Mouse (Mus musculus) stomach, embryonic 14.5 days (tissue): ENCODE measurements around the gene U2af1l4. TPM values are rescaled to one million over a fixed set of nuclear protein-coding genes. Genes with fewer than 3 reads are reported as not detected.
A peak's percentile ranks its signal among the peaks of the same experiment; 100 is the strongest.

Source experiments
- ATAC-seq: fragments of 200-750 bp; cut with Nextera tagmentation; 2 replicates; pipeline ENCODE4 v1.8.0; 2017; ENCODE audit warnings: low read depth, moderate TSS enrichment; ENCODE audit not compliant: insufficient number of reproducible peaks, insufficient read depth, low FRiP score
- H3K27ac ChIP-seq: fragments of 300-500 bp; sonication (generic); 2 replicates; pipeline ENCODE4 v1.5.1; 2014; ENCODE audit warnings: mild to moderate bottlenecking, low read length, moderate library complexity, mixed read lengths
- H3K27me3 ChIP-seq: fragments of 300-500 bp; sonication (generic); 2 replicates; pipeline ENCODE4 v1.6.1; 2014; ENCODE audit warnings: low read length, control low read depth, mixed read lengths; ENCODE audit not compliant: control insufficient read depth, insufficient read depth
- H3K36me3 ChIP-seq: fragments of 300-500 bp; sonication (generic); 2 replicates; pipeline ENCODE4 v1.6.1; 2014; ENCODE audit warnings: mild to moderate bottlenecking, control low read depth, low read length, moderate library complexity, mixed read lengths; ENCODE audit not compliant: control insufficient read depth, insufficient read depth
- H3K4me1 ChIP-seq: fragments of 300-500 bp; sonication (generic); 2 replicates; pipeline ENCODE4 v1.6.1; 2014; ENCODE audit warnings: low read length, control low read depth, mixed read lengths; ENCODE audit not compliant: control insufficient read depth, insufficient read depth
- H3K4me2 ChIP-seq: fragments of 300-500 bp; sonication (generic); replicated peaks from 2 replicates; pipeline ENCODE4 v1.6.1; 2014; ENCODE audit warnings: low read depth, low read length, control low read depth
- H3K4me3 ChIP-seq: fragments of 300-500 bp; sonication (generic); 2 replicates; pipeline ENCODE4 v1.5.1; 2014; ENCODE audit warnings: low read depth, low read length, control low read depth
- H3K9ac ChIP-seq: fragments of 300-500 bp; sonication (generic); replicated peaks from 2 replicates; pipeline ENCODE4 v1.6.1; 2014; ENCODE audit warnings: low read depth, mild to moderate bottlenecking, control low read depth, low read length, moderate library complexity, mixed read lengths
- H3K9me3 ChIP-seq: fragments of 300-500 bp; sonication (generic); 2 replicates; pipeline ENCODE4 v1.6.1; 2016; ENCODE audit warnings: low read depth, low read length, control low read depth; ENCODE audit not compliant: control insufficient read depth
- WGBS: fragments of 180-500 bp; shearing (Covaris S2); extraction: QIAGEN DNeasy Blood & Tissue Kit; methylation state at CpG from one replicate; pipeline ENCODE4 v1.1.7; 2014; 5-methylcytosine and 5-hydroxymethylcytosine counted together
- polyA plus RNA-seq: library from polyadenylated mRNA; unstranded; fragments of >200 nt; fragmentation: Nextera tagmentation; extraction: Ambion mirVana; gene quantifications from 2 replicates; pipeline ENCODE4 v1.2.1, GENCODE M21; 2014

The U2af1l4 gene
- polyA plus RNA-seq, result 95.9 and 96.6 TPM in 2 replicates

- WGBS, result under 1% methylated on average over 45 of the region's 45 CpGs
- Histone ChIP-seq H3K27ac (peak within 1 kb of the TSS; percentile 96), H3K27me3 (no peaks in the 10 kb centered on the region), H3K9ac (peak within 1 kb of the TSS; percentile 55), H3K4me3 (peak within 1 kb of the TSS; percentile 59), H3K36me3 (peaks cover 17% of the 10 kb centered on the region), H3K4me2 (peak within 1 kb of the TSS; percentile 77), H3K4me1 (peaks cover 7% of the 10 kb centered on the region; the same call in 1 of the 2 replicates), H3K9me3 (no peaks in the 10 kb centered on the region)
- peak; percentile 87 for ATAC-seq
Observed at GRCm38 (mm10) chr7:30563117-30563905, at the start of gene U2af1l4, which contains the start of the genes Gm49396 and Psenen. TSS of gene U2af1l4 (plus strand) at chr7:30563301. TSS of gene Gm49396 (plus strand) at chr7:30563344. TSS of gene Psenen (minus strand) at chr7:30563627.

GRCm38 (mm10) chr7:30515003-30515760 lies 47.9 kb upstream of the U2af1l4 start:
- no peaks in the 10 kb centered on the region for H3K9me3 ChIP-seq
- H3K36me3 ChIP-seq, result no peaks in the 10 kb centered on the region
- no peak overlapping the region for H3K9ac ChIP-seq
- no peak overlapping the region for H3K27ac ChIP-seq
- no peak overlapping the region for H3K4me2 ChIP-seq
- no peaks in the 10 kb centered on the region for H3K4me1 ChIP-seq
- no peak overlapping the region for H3K4me3 ChIP-seq
- H3K27me3 ChIP-seq, result no peaks in the 10 kb centered on the region
- ATAC-seq, result no peak
- WGBS, result 55% methylated on average over 24 of the region's 24 CpGs

- 36% methylated on average over 8 of the region's 8 CpGs for WGBS
Observed at GRCm38 (mm10) chr7:30518325-30518724, 44.8 kb upstream of the U2af1l4 start.

GRCm38 (mm10) chr7:30520396-30520795 lies 42.7 kb upstream of the U2af1l4 start:
- WGBS, result 79% methylated on average over 4 of the region's 4 CpGs
- H3K36me3 ChIP-seq, result peaks cover 9% of the 10 kb centered on the region; the same call in 1 of the 2 replicates
- no peak overlapping the region for H3K27ac ChIP-seq
- H3K27me3 ChIP-seq, result no peaks in the 10 kb centered on the region
- no peak for ATAC-seq
- no peaks in the 10 kb centered on the region for H3K4me1 ChIP-seq
- no peak overlapping the region for H3K4me2 ChIP-seq
- H3K9me3 ChIP-seq, result no peaks in the 10 kb centered on the region
- no peak overlapping the region; the same call in 1 of the 2 replicates for H3K9ac ChIP-seq
- H3K4me3 ChIP-seq, result no peak overlapping the region

More at GRCm38 (mm10) chr7:30518325-30518724, 44.8 kb upstream of the U2af1l4 start:
- Histone ChIP-seq H3K27ac (no peak overlapping the region), H3K4me3 (no peak overlapping the region), H3K27me3 (no peaks in the 10 kb centered on the region), H3K9ac (no peak overlapping the region), H3K4me1 (no peaks in the 10 kb centered on the region), H3K9me3 (no peaks in the 10 kb centered on the region), H3K36me3 (peaks cover 3% of the 10 kb centered on the region; the same call in 1 of the 2 replicates), H3K4me2 (no peak overlapping the region)
- ATAC-seq, result no peak

- Histone ChIP-seq H3K27ac (no peak overlapping the region), H3K27me3 (no peaks in the 10 kb centered on the region), H3K4me2 (no peak overlapping the region), H3K4me1 (peaks cover 2% of the 10 kb centered on the region; the same call in 1 of the 2 replicates), H3K36me3 (peaks cover 9% of the 10 kb centered on the region; the same call in 1 of the 2 replicates), H3K4me3 (no peak overlapping the region), H3K9me3 (no peaks in the 10 kb centered on the region), H3K9ac (no peak overlapping the region; the same call in 1 of the 2 replicates)
- 81% methylated on average over 5 of the region's 5 CpGs for WGBS
- ATAC-seq, result no peak
Observed at GRCm38 (mm10) chr7:30520856-30521255, 42.2 kb upstream of the U2af1l4 start.

- H3K4me1 ChIP-seq, result peaks cover 11% of the 10 kb centered on the region; the same call in 1 of the 2 replicates
- no peak overlapping the region for H3K4me2 ChIP-seq
- no peaks in the 10 kb centered on the region for H3K9me3 ChIP-seq
- H3K36me3 ChIP-seq, result peaks cover 13% of the 10 kb centered on the region; the same call in 1 of the 2 replicates
- ATAC-seq, result no peak
- H3K27ac ChIP-seq, result no peak overlapping the region
- no peak overlapping the region for H3K9ac ChIP-seq
- H3K27me3 ChIP-seq, result no peaks in the 10 kb centered on the region
- WGBS, result 87% methylated on average over 10 of the region's 10 CpGs
- no peak overlapping the region for H3K4me3 ChIP-seq
Observed at GRCm38 (mm10) chr7:30522871-30523270, 40.2 kb upstream of the U2af1l4 start.

GRCm38 (mm10) chr7:30524487-30524886 lies 38.6 kb upstream of the U2af1l4 start:
- Histone ChIP-seq H3K27me3 (no peaks in the 10 kb centered on the region), H3K4me2 (no peak overlapping the region), H3K4me1 (peaks cover 11% of the 10 kb centered on the region; the same call in 1 of the 2 replicates), H3K4me3 (no peak overlapping the region), H3K36me3 (peaks cover 28% of the 10 kb centered on the region; the same call in 1 of the 2 replicates), H3K9ac (no peak overlapping the region), H3K9me3 (no peaks in the 10 kb centered on the region), H3K27ac (no peak overlapping the region)
- no peak for ATAC-seq
- WGBS, result 90% methylated on average over 6 of the region's 6 CpGs

GRCm38 (mm10) chr7:30525954-30526353 lies 37.1 kb upstream of the U2af1l4 start:
- Histone ChIP-seq H3K9ac (peak overlapping the region; percentile 11; the same call in 1 of the 2 replicates), H3K4me1 (peaks cover 11% of the 10 kb centered on the region; the same call in 1 of the 2 replicates), H3K9me3 (no peaks in the 10 kb centered on the region), H3K36me3 (peaks cover 39% of the 10 kb centered on the region; the same call in 1 of the 2 replicates), H3K27ac (0 out of 2 replicates have a peak overlapping the region, but pooled peaks have one; percentile 62), H3K27me3 (no peaks in the 10 kb centered on the region), H3K4me3 (no peak overlapping the region), H3K4me2 (peak overlapping the region; percentile 10; the same call in 1 of the 2 replicates)
- no peak for ATAC-seq
- 19% methylated on average over 10 of the region's 10 CpGs for WGBS
